In the genomic region with DNA sequence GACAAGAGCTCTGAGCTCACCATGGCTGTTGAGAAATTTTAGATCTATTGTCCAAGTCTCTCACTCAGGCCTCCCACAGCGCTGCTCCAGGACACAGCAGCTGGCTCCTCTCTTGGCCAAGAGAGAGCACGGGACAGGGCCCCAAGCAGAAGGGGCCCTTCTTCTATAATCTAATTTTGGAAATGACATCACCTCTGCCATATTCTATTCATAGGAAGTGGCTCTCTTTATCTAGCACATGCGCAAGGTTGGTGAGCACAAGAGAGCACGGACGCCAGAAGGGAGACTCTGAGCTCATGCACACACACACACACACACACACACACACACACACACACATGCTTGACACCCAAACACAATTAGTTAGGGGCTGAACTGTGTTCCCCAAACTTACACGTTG, we compare ENCODE assay signal across 8 mouse cellular contexts. TPM values are rescaled to one million over a fixed set of nuclear protein-coding genes. Genes with fewer than 3 reads are reported as not detected.
DNase-seq lines count a peak whose midpoint lies in the region; ATAC-seq and TF ChIP-seq lines count a peak whose summit lies in the region.

No protein-coding gene starts in this region.

- intact Hi-C loops in heart, postnatal 10 days (cut with DNase I), result no loop called here

- H3K27me3 ChIP-seq in cerebellum, adult 2 months (ENCODE audit: control insufficient read depth, insufficient read depth, low read length), result no peaks in the 10 kb centered on the region
- H3K27me3 ChIP-seq in forebrain, embryonic 13.5 days, result no peaks in the 10 kb centered on the region

- H3K36me3 ChIP-seq in forebrain, embryonic 13.5 days (ENCODE audit: poor library complexity, severe bottlenecking), result no peaks in the 10 kb centered on the region

- peak; percentile 16 for DNase-seq in layer of hippocampus, adult 9-10 months (ENCODE audit: low spot score)
- DNase-seq in layer of hippocampus, postnatal 14 days (ENCODE audit: low spot score in 2 of 2), result no peak
- peak; percentile 65 to 82 for DNase-seq in cerebellum, adult 2 months
- peak; percentile 82 to 85 for DNase-seq in heart, postnatal 10 days
- DNase-seq in lung, postnatal 14 days, result peak; percentile 51
- DNase-seq in adrenal gland, adult 18-20 months (ENCODE audit: low spot score in 2 of 2), result no peak
- DNase-seq in urinary bladder, postnatal 25 days (ENCODE audit: low spot score), result no peak

- TF ChIP-seq POLR2A in cerebellum, adult 2 months (IDR thresholded peaks at IDR 0.05; ENCODE audit: borderline replicate concordance, insufficient read depth, low read length), result no peak

- H3K27ac ChIP-seq in cerebellum, adult 2 months (ENCODE audit: insufficient read depth, low read length), result 0 out of 2 replicates have a peak overlapping the region, but pooled peaks have one; percentile 10
- H3K27ac ChIP-seq in forebrain, embryonic 13.5 days, result no peak overlapping the region

- no peak overlapping the region for H3K9ac ChIP-seq in forebrain, embryonic 13.5 days

- H3K4me2 ChIP-seq in forebrain, embryonic 13.5 days, result no peak overlapping the region

- 13% methylated on average over 6 of the region's 6 CpGs for WGBS in cerebellum, adult 2 months
- WGBS in forebrain, embryonic 13.5 days, result 63% methylated on average over 6 of the region's 6 CpGs

- TF ChIP-seq CTCF in cerebellum, adult 2 months (IDR thresholded peaks at IDR 0.05; ENCODE audit: borderline replicate concordance, insufficient read depth, low read depth, low read length), result no peak

- H3K9me3 ChIP-seq in forebrain, embryonic 13.5 days (replicated peaks), result no peaks in the 10 kb centered on the region

- no peak for ATAC-seq in forebrain, embryonic 13.5 days

- peaks cover 10% of the 10 kb centered on the region; the same call in 1 of the 2 replicates for H3K4me1 ChIP-seq in cerebellum, adult 2 months (ENCODE audit: control insufficient read depth, insufficient read depth, low read length)
- H3K4me1 ChIP-seq in forebrain, embryonic 13.5 days, result peaks cover 6% of the 10 kb centered on the region; the same call in 1 of the 2 replicates

- H3K4me3 ChIP-seq in cerebellum, adult 2 months (replicated peaks; ENCODE audit: insufficient read depth, low read depth, low read length), result no peak overlapping the region
- no peak overlapping the region for H3K4me3 ChIP-seq in forebrain, embryonic 13.5 days

RNA-seq across cellular contexts. Expression of a gene that starts 31.5 kb away (rescaled TPM):
- 10 to 100 TPM in 1 of 2 experiments, 1 to 10 TPM in 1; 6.4 to 11.1 TPM for total RNA-seq in layer of hippocampus, postnatal 14 days (2021)
- polyA plus RNA-seq in cerebellum, adult 2 months (2012; rRNA removed), result 8.8 and 9.8 TPM in 2 replicates
- 10 to 100 TPM; 22.5 to 26.8 TPM for total RNA-seq in heart, postnatal 10 days (2021)
- 10 to 100 TPM; 10.9 to 11.7 TPM for total RNA-seq in adrenal gland, adult 18-20 months (2021)
- 2.8 and 3.1 TPM in 2 replicates for polyA plus RNA-seq in forebrain, embryonic 13.5 days (2015; fragmentation: Nextera tagmentation; extraction: Ambion mirVana)

Comparison
In these comparisons a context has a peak if more than half of its experiments do, and no peak if none do; other contexts are left out.
1. DNase-seq: peak in layer of hippocampus, adult 9-10 months (single experiment), cerebellum, adult 2 months (2 of 2), heart, postnatal 10 days (2 of 2) and lung, postnatal 14 days (single experiment); none in layer of hippocampus, postnatal 14 days (0 of 2), adrenal gland, adult 18-20 months (0 of 2) and urinary bladder, postnatal 25 days (single experiment).